Mouse (Mus musculus): Measurements from ENCODE around the gene Nlrp6. TPM values are rescaled to one million over a fixed set of nuclear protein-coding genes. Genes with fewer than 3 reads are reported as not detected.

Gene Nlrp6
- polyA plus RNA-seq, 1 experiment from 2014 or later: 0.08 TPM

DNA sequence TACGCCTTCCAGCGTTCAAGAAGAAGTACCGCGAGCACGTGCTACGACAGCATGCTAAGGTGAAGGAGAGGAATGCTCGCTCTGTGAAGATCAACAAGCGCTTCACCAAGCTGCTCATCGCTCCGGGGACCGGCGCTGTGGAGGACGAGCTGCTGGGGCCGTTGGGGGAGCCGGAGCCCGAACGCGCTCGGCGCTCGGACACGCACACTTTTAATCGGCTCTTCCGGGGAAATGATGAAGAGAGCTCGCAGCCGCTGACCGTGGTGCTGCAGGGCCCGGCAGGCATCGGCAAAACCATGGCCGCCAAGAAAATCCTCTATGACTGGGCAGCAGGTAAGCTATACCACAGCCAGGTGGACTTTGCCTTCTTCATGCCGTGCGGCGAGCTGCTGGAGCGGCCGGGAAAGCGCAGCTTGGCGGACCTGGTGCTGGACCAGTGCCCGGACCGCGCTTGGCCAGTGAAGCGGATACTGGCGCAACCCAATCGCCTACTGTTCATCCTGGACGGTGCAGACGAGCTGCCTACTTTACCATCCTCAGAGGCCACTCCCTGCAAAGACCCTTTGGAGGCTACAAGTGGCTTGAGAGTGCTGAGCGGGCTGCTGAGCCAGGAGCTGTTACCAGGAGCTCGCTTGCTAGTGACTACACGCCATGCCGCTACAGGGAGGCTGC is 1.8 kb downstream of the Nlrp6 start:
- peaks cover 55% of the 10 kb centered on the region for H3K27me3 ChIP-seq (ENCODE audit: insufficient read depth, low read length)
- no peaks in the 10 kb centered on the region for H3K9me3 ChIP-seq (ENCODE audit: low read depth, low read length)
- DNase-seq (peak; percentile 60), ATAC-seq (ENCODE audit: insufficient read depth) (0 out of 2 replicates have a peak, but pooled peaks have one; percentile 21)
- WGBS: under 1% methylated on average over 49 of the region's 49 CpGs
- H3K4me2 ChIP-seq: peak overlapping the region; percentile 61
- no peak overlapping the region for H3K9ac ChIP-seq
- H3K36me3 ChIP-seq (ENCODE audit: insufficient read depth): no peaks in the 10 kb centered on the region
- peak overlapping the region; percentile 32 for H3K4me3 ChIP-seq (ENCODE audit: low read depth, low read length)
- H3K27ac ChIP-seq (ENCODE audit: low read depth): no peak overlapping the region
- H3K4me1 ChIP-seq (ENCODE audit: insufficient read depth): no peaks in the 10 kb centered on the region
- no peak for TF ChIP-seq CTCF (IDR thresholded peaks at IDR 0.05; ENCODE audit: low read depth)

GRCm38 (mm10) chr7:140923070-140923775 is 2.5 kb downstream of the Nlrp6 start:
- Histone ChIP-seq H3K27ac (ENCODE audit: low read depth) (no peak overlapping the region), H3K4me1 (ENCODE audit: insufficient read depth) (no peaks in the 10 kb centered on the region), H3K4me2 (peak overlapping the region; percentile 61), H3K27me3 (ENCODE audit: insufficient read depth, low read length) (peaks cover 55% of the 10 kb centered on the region), H3K9ac (no peak overlapping the region), H3K4me3 (ENCODE audit: low read depth, low read length) (peak overlapping the region; percentile 32), H3K9me3 (ENCODE audit: low read depth, low read length) (no peaks in the 10 kb centered on the region), H3K36me3 (ENCODE audit: insufficient read depth) (no peaks in the 10 kb centered on the region)
- 24% methylated on average over 30 of the region's 30 CpGs for WGBS
- TF ChIP-seq CTCF (IDR thresholded peaks at IDR 0.05; ENCODE audit: low read depth): no peak
- DNase-seq: no peak
- ATAC-seq (ENCODE audit: insufficient read depth): no peak

DNA sequence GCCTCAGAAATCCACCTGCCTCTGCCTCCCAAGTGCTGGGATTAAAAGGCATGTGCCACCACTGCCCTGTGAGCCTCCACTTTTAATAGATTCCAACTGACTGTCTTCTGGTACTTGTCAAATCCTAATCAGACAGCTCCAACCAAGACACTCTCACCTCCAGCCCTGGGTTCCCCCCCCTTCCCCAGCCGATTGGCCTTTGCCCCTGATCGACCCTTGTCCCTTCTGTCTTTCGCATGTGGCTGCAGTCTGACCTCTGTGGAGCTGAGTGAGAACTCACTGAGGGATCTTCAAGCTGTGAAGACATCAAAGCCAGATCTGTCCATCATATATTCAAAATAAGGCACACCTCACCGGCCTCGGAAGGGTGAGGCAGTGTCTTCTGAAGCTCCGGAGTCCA is 6.5 kb downstream of the Nlrp6 start:
- DNase-seq (no peak), ATAC-seq (ENCODE audit: insufficient read depth) (no peak)
- H3K4me3 ChIP-seq (ENCODE audit: low read depth, low read length): no peak overlapping the region
- no peak overlapping the region for H3K27ac ChIP-seq (ENCODE audit: low read depth)
- H3K9ac ChIP-seq: no peak overlapping the region
- no peak overlapping the region for H3K4me2 ChIP-seq
- no peaks in the 10 kb centered on the region for H3K9me3 ChIP-seq (ENCODE audit: low read depth, low read length)
- H3K27me3 ChIP-seq (ENCODE audit: insufficient read depth, low read length): peaks cover 26% of the 10 kb centered on the region
- 83% methylated on average over 6 of the region's 6 CpGs for WGBS
- no peaks in the 10 kb centered on the region for H3K4me1 ChIP-seq (ENCODE audit: insufficient read depth)
- TF ChIP-seq CTCF (IDR thresholded peaks at IDR 0.05; ENCODE audit: low read depth): no peak
- no peaks in the 10 kb centered on the region for H3K36me3 ChIP-seq (ENCODE audit: insufficient read depth)

- H3K9me3 ChIP-seq (ENCODE audit: low read depth, low read length): no peaks in the 10 kb centered on the region
- 41% methylated on average over 3 of the region's 3 CpGs for WGBS
- no peak for ATAC-seq (ENCODE audit: insufficient read depth)
- DNase-seq: no peak
- no peak overlapping the region for H3K9ac ChIP-seq
- no peak; the same call in 1 of the 2 replicates for TF ChIP-seq CTCF (IDR thresholded peaks at IDR 0.05; ENCODE audit: low read depth)
- H3K4me3 ChIP-seq (ENCODE audit: low read depth, low read length): no peak overlapping the region
- peaks cover 15% of the 10 kb centered on the region; the same call in 1 of the 2 replicates for H3K4me1 ChIP-seq (ENCODE audit: insufficient read depth)
- H3K27ac ChIP-seq (ENCODE audit: low read depth): no peak overlapping the region
- H3K27me3 ChIP-seq (ENCODE audit: insufficient read depth, low read length): no peaks in the 10 kb centered on the region
- no peaks in the 10 kb centered on the region for H3K36me3 ChIP-seq (ENCODE audit: insufficient read depth)
- H3K4me2 ChIP-seq: no peak overlapping the region
Observed at GRCm38 (mm10) chr7:140938436-140938835, 17.7 kb downstream of the Nlrp6 start.

GRCm38 (mm10) chr7:140938896-140939295 is 18.2 kb downstream of the Nlrp6 start:
- WGBS: 28% methylated on average over 2 of the region's 2 CpGs
- Histone ChIP-seq H3K9ac (no peak overlapping the region), H3K4me1 (ENCODE audit: insufficient read depth) (peaks cover 15% of the 10 kb centered on the region; the same call in 1 of the 2 replicates), H3K36me3 (ENCODE audit: insufficient read depth) (no peaks in the 10 kb centered on the region), H3K9me3 (ENCODE audit: low read depth, low read length) (no peaks in the 10 kb centered on the region), H3K27me3 (ENCODE audit: insufficient read depth, low read length) (no peaks in the 10 kb centered on the region), H3K27ac (ENCODE audit: low read depth) (no peak overlapping the region), H3K4me3 (ENCODE audit: low read depth, low read length) (no peak overlapping the region), H3K4me2 (no peak overlapping the region; the same call in 1 of the 2 replicates)
- no peak for TF ChIP-seq CTCF (IDR thresholded peaks at IDR 0.05; ENCODE audit: low read depth)
- ATAC-seq (ENCODE audit: insufficient read depth) (no peak), DNase-seq (no peak)

- Histone ChIP-seq H3K4me3 (ENCODE audit: low read depth, low read length) (no peak overlapping the region), H3K27me3 (ENCODE audit: insufficient read depth, low read length) (no peaks in the 10 kb centered on the region), H3K27ac (ENCODE audit: low read depth) (peak overlapping the region; percentile 68; the same call in 1 of the 2 replicates), H3K9ac (peak overlapping the region; percentile 13; the same call in 1 of the 2 replicates), H3K4me2 (peak overlapping the region; percentile 45), H3K4me1 (ENCODE audit: insufficient read depth) (peaks cover 15% of the 10 kb centered on the region; the same call in 1 of the 2 replicates), H3K36me3 (ENCODE audit: insufficient read depth) (peaks cover under 1% of the 10 kb centered on the region; the same call in 1 of the 2 replicates), H3K9me3 (ENCODE audit: low read depth, low read length) (no peaks in the 10 kb centered on the region)
- DNase-seq (peak; percentile 81), ATAC-seq (ENCODE audit: insufficient read depth) (peak; percentile 60)
- no peak for TF ChIP-seq CTCF (IDR thresholded peaks at IDR 0.05; ENCODE audit: low read depth)
- 7% methylated on average over 8 of the region's 8 CpGs for WGBS
Observed at GRCm38 (mm10) chr7:140939669-140940171, 19.0 kb downstream of the Nlrp6 start.
